Comparison of ENCODE assay signal across 8 mouse cellular contexts in genomic region chr7:81570752-81571107, GRCm38 (mm10). TPM values are rescaled to one million over a fixed set of nuclear protein-coding genes. Genes with fewer than 3 reads are reported as not detected.
DNase-seq lines count a peak whose midpoint lies in the region; ATAC-seq and TF ChIP-seq lines count a peak whose summit lies in the region.

No protein-coding gene starts in this region.

- H3K27me3 ChIP-seq in heart, adult 2 months (ENCODE audit: control insufficient read depth, insufficient read depth, low read length): no peaks in the 10 kb centered on the region
- H3K27me3 ChIP-seq in E14TG2a.4 (ENCODE audit: insufficient read depth, low read length): peaks cover 5% of the 10 kb centered on the region
- H3K27me3 ChIP-seq in forebrain, embryonic 16.5 days (replicated peaks; ENCODE audit: control insufficient read depth, insufficient read depth, low read length): no peaks in the 10 kb centered on the region

- H3K36me3 ChIP-seq in heart, adult 2 months (ENCODE audit: control insufficient read depth, insufficient read depth, low read length): peaks cover 8% of the 10 kb centered on the region
- H3K36me3 ChIP-seq in E14TG2a.4 (ENCODE audit: insufficient read depth, low read length): peaks cover 7% of the 10 kb centered on the region
- H3K36me3 ChIP-seq in forebrain, embryonic 16.5 days (ENCODE audit: control insufficient read depth, insufficient read depth): no peaks in the 10 kb centered on the region

- TF ChIP-seq POLR2A in heart, adult 2 months (IDR thresholded peaks at IDR 0.05; ENCODE audit: insufficient read depth, low read depth, low read length): no peak

- H3K9me3 ChIP-seq in E14TG2a.4 (ENCODE audit: low read length): no peaks in the 10 kb centered on the region
- H3K9me3 ChIP-seq in forebrain, embryonic 16.5 days (ENCODE audit: control insufficient read depth, low read length): no peaks in the 10 kb centered on the region

- peak; percentile 44; the same call in 1 of the 2 replicates for ATAC-seq in forebrain, embryonic 16.5 days
- ATAC-seq in megakaryocyte, adult 5-6 weeks (ENCODE audit: poor library complexity, severe bottlenecking): peak; percentile 23

- H3K9ac ChIP-seq in heart, adult 2 months (ENCODE audit: low read depth, low read length): no peak overlapping the region
- no peak overlapping the region for H3K9ac ChIP-seq in forebrain, embryonic 16.5 days (replicated peaks; ENCODE audit: low read depth, low read length)

- DNase-seq in heart, adult 2 months: no peak
- DNase-seq in heart, adult 11 months: no peak
- DNase-seq in ovary, postnatal 36 days (ENCODE audit: low spot score): no peak
- DNase-seq in ovary, postnatal 14 days (ENCODE audit: low spot score): no peak
- DNase-seq in kidney, postnatal 36 days: no peak

- peaks cover 9% of the 10 kb centered on the region for H3K79me2 ChIP-seq in heart, adult 2 months (replicated peaks; ENCODE audit: control insufficient read depth, insufficient read depth, low read length)

- TF ChIP-seq EP300 in heart, adult 2 months (IDR thresholded peaks at IDR 0.05; ENCODE audit: insufficient read depth, low read depth, low read length): no peak

- peaks cover 12% of the 10 kb centered on the region for H3K4me1 ChIP-seq in heart, adult 2 months (ENCODE audit: control insufficient read depth, insufficient read depth, low read length)
- peaks cover 29% of the 10 kb centered on the region for H3K4me1 ChIP-seq in E14TG2a.4 (replicated peaks; ENCODE audit: low read depth, low read length)
- peaks cover 18% of the 10 kb centered on the region for H3K4me1 ChIP-seq in forebrain, embryonic 16.5 days (replicated peaks; ENCODE audit: control insufficient read depth, insufficient read depth, low read length)

- peak overlapping the region; percentile 67 for H3K4me2 ChIP-seq in forebrain, embryonic 16.5 days (ENCODE audit: low read length)

- intact Hi-C loops in heart, adult 2 months (cut with DNase I): loop anchor here (1.0 to 10.0 kb wide), 3 partner anchors 47 to 406 kb away; partner anchors contain the start of gene Cpeb1

- peak overlapping the region; percentile 94 for H3K27ac ChIP-seq in heart, adult 2 months
- no peak overlapping the region for H3K27ac ChIP-seq in forebrain, embryonic 16.5 days (ENCODE audit: low read length)

- TF ChIP-seq CTCF in heart, adult 2 months (IDR thresholded peaks at IDR 0.05): peak; percentile 56
- TF ChIP-seq CTCF in E14TG2a.4 (conservative IDR thresholded peaks at IDR 0.05; ENCODE audit: low read length): no peak

- peak overlapping the region; percentile 96 for H3K4me3 ChIP-seq in heart, adult 2 months
- H3K4me3 ChIP-seq in E14TG2a.4 (replicated peaks; ENCODE audit: low read length): peak overlapping the region; percentile 90
- peak overlapping the region; percentile 79 for H3K4me3 ChIP-seq in forebrain, embryonic 16.5 days (replicated peaks; ENCODE audit: low read length)

- WGBS in heart, adult 2 months: 3% methylated on average over 5 of the region's 5 CpGs
- WGBS in forebrain, embryonic 16.5 days: 4% methylated on average over 5 of the region's 5 CpGs

RNA-seq across cellular contexts. Expression of gene Whamm, which starts 0.3 kb away (rescaled TPM):
- total RNA-seq in heart, adult 2 months (2021): 1 to 10 TPM; 7.2 to 7.8 TPM
- 7.7 and 9.2 TPM in 2 replicates for polyA plus RNA-seq in heart, adult 2 months (2012; rRNA removed)
- 3.6 and 6.0 TPM in 2 replicates for polyA plus RNA-seq in forebrain, embryonic 16.5 days (2015; fragmentation: Nextera tagmentation; extraction: Ambion mirVana)
- 13.9 and 14.1 TPM in 2 replicates for total RNA-seq in megakaryocyte, adult 5-6 weeks (2015)
- 15.9 and 16.9 TPM in 2 replicates for total RNA-seq in megakaryocyte, adult 5-6 weeks (2017)

RNA-seq across cellular contexts. Expression of gene Fsd2, which starts 4.0 kb away (rescaled TPM):
- total RNA-seq in heart, adult 2 months (2021): 100 to 1,000 TPM; 304 to 322 TPM
- polyA plus RNA-seq in heart, adult 2 months (2012; rRNA removed): 85.7 and 184 TPM in 2 replicates
- 0.25 and 0.46 TPM in 2 replicates for polyA plus RNA-seq in forebrain, embryonic 16.5 days (2015; fragmentation: Nextera tagmentation; extraction: Ambion mirVana)
- total RNA-seq in megakaryocyte, adult 5-6 weeks (2015): 0.05 TPM in 1 of 2 replicates, not detected in the other
- 0.11 TPM in 1 of 2 replicates, not detected in the other for total RNA-seq in megakaryocyte, adult 5-6 weeks (2017)

Comparison
In these comparisons a context has a peak if more than half of its experiments do, and no peak if none do; other contexts are left out.
1. RNA of gene Fsd2, which starts 4.0 kb away (total RNA-seq): 304 to 322 TPM in heart, adult 2 months; 0.05 to 0.11 TPM in megakaryocyte, adult 5-6 weeks; every median in the first group is over 100 times any median in the second.
2. Peak in every context shown above with its lines, with median percentiles within 50 percentile points of each other: H3K4me3 ChIP-seq.